Mouse (Mus musculus) bone marrow macrophage, adult 2 months (primary cell): ENCODE results near the gene Gdap1l1.

Experiments used
- CTCF ChIP-seq: IDR thresholded peaks from 2 replicates; pipeline ENCODE4 v1.5.1; 2012; ENCODE audit warnings: low read depth, mild to moderate bottlenecking, low read length, moderate library complexity
- POLR2A ChIP-seq: IDR thresholded peaks from 2 replicates; pipeline ENCODE4 v1.6.1; 2012; ENCODE audit warnings: mild to moderate bottlenecking, low read depth, low read length, borderline replicate concordance

DNA sequence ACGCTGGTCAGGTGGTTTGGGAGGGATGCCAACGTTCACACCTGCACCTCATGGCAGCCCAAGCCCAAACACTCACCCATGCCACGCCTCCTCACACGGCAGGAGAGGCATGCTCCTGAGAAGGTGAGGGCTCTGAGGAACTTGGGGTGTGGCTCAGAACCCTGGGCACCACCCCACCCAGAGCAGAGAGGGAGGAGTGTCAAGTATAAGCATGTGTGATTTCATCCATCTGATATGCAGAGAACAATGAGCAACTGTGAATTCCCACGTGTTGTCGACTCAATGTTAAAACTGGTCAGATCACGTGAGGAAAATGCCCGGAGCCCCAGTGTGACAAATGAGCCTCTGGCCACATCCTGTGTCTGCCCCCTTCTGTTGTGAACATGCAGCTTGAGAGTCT lies 28.5 kb downstream of the Gdap1l1 start:
- TF ChIP-seq POLR2A (no peak), CTCF (no peak)
